Mouse (Mus musculus): Measurements from ENCODE around the gene Sik3.

The Sik3 gene

GRCm38 (mm10) chr9:46184542-46184941, 171.9 kb downstream of the Sik3 start:
- intact Hi-C loops (cut with DNase I): no loop called here

- intact Hi-C loops (cut with DNase I): no loop called here
Measured at GRCm38 (mm10) chr9:46185191-46185590, 172.6 kb downstream of the Sik3 start.

DNA sequence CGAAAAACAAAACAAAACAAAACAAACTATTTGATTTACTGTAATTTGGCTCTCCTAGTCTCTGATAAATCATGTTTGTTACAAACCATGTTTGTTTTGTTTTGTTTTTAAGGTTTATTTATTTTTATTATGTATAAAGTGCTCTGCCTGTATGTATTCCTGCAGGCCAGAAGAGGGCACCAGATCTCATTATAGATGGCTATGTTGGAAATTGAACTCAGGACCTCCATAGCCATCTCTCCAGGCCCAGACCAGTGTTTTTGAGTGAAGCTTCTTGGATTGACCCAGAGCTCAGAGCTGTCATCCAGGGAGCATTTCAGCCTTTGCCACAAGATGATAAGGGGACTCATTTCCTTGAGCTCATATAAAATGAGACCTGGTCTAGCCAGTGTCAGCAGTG, 173.8 kb downstream of the Sik3 start:
- intact Hi-C loops (cut with DNase I): no loop called here

- intact Hi-C loops (cut with DNase I): no loop called here
Measured at GRCm38 (mm10) chr9:46188370-46188769, 175.8 kb downstream of the Sik3 start.

GRCm38 (mm10) chr9:46188956-46189355, 176.3 kb downstream of the Sik3 start:
- intact Hi-C loops (cut with DNase I): no loop called here

DNA sequence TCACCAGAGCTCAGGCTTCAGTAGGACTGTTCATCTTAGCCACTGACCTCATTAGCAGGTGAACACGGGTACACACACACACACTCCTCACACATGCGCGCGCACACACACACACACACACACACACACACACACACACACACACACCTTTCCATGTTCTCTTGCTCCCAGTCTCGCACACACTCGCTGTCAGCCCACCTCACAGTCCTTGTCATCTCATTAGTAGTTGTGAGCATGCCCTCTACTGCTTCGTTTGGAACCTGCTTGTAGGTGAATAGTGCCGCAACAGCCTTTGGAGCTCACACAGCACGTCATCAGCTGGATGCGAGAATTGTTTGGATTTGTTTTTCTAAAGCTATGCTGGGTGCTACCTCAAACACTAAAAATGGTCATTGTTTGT, 176.8 kb downstream of the Sik3 start:
- intact Hi-C loops (cut with DNase I): no loop called here

GRCm38 (mm10) chr9:46191234-46191633, 178.6 kb downstream of the Sik3 start:
- intact Hi-C loops (cut with DNase I): loop anchor here (2.0 to 10.0 kb wide), 2 partner anchors 54 to 182 kb away; partner anchors contain the start of gene Apoa4

- intact Hi-C loops (cut with DNase I): loop anchor here (2.0 to 10.0 kb wide), 3 partner anchors 53 to 189 kb away; partner anchors contain the start of gene Apoa4
Measured at GRCm38 (mm10) chr9:46191644-46192043, 179.0 kb downstream of the Sik3 start.

GRCm38 (mm10) chr9:46192642-46193041, 180.0 kb downstream of the Sik3 start:
- intact Hi-C loops (cut with DNase I): loop anchor here (2.0 to 10.0 kb wide), 2 partner anchors 52 to 190 kb away; partner anchors contain the start of gene Apoa4

GRCm38 (mm10) chr9:46194809-46195208, 182.2 kb downstream of the Sik3 start:
- intact Hi-C loops (cut with DNase I): loop anchor here (10.0 kb wide), 1 partner anchor 50 kb away; the partner anchor contains the start of gene Apoa4

DNA sequence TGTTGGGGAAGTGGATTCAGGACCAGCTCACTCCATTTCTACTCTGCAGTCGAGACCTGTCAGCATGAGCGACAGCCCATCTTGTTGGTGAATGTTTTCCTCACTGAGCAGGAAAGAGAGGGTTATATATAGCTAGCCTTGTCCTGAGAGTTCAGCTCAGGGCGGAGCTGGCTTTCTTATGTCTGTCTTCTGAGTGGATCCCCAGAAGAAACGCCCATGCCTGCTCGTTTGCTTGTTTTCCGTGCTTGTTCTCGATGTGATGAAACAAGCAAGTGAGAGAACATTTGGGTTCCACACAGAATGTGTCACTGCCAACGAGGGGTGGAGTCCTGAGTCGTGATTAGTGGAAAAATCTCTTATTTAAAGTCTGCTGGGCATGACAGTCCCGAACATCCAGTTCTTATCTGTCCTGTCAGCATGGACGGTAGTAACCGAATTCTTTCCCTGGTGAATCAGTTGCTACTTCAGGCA, 184.1 kb downstream of the Sik3 start:
- intact Hi-C loops (cut with DNase I): loop anchor here (10.0 kb wide), 1 partner anchor 48 kb away; the partner anchor contains the start of gene Apoa4

GRCm38 (mm10) chr9:46198461-46198860, 185.8 kb downstream of the Sik3 start:
- intact Hi-C loops (cut with DNase I): loop anchor here (10.0 kb wide), 1 partner anchor 46 kb away; the partner anchor contains the start of gene Apoa4

- intact Hi-C loops (cut with DNase I): loop anchor here (10.0 kb wide), 1 partner anchor 46 kb away; the partner anchor contains the start of gene Apoa4
Measured at GRCm38 (mm10) chr9:46198936-46199335, 186.3 kb downstream of the Sik3 start.

DNA sequence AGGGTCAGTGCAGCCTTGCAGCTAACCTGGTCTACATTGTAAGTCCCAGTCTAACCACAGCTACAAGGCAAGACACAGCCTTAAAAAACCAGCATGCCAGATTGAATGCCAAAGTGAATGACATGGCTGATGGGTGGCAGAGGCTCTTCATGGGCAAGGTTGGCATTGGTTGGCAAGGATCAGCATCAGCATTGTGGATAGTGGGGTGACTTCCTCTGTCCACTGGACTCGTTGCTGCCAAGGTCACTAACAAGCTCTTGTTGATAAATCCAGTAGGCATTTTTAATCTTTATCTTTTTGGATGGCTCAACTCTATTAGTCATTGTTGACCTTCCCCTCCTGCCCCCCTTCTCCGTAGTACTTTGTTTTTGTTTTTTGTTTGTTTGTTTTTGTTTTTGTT, 187.0 kb downstream of the Sik3 start:
- intact Hi-C loops (cut with DNase I): loop anchor here (10.0 kb wide), 1 partner anchor 45 kb away; the partner anchor contains the start of gene Apoa4

DNA sequence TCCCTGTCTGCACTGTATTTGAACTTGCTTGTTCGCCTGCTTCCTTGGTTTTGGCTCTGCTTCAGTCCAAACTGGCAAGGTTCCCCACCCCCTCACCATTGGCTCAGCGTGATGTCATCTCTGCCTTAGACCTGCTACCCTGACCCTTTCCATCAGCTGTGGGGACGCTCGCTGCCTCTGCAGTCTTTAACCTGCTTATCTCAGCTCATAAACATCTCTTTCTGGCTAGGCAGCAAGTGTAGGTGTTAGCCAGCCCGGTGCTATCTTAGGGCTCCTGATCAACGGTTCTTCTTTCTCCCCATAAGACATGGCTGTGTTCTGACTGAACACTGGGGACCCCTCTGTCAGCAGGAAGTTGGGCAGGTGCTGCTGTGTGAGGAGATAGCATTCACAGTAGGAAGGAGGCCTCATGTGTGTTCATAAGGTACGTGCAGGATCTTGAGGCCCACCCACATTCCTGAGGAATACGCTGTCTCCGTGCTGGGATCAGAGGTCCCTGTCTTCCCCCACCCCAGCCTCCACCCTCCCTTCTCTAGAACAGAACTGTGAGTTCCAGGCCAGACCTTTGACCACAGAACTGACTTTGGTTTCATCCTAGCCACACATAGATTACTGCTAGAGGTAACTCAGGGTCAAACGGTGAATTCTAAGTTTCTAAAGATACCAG, 194.3 kb downstream of the Sik3 start:
- intact Hi-C loops (cut with DNase I): no loop called here

GRCm38 (mm10) chr9:46207501-46207869, 194.9 kb downstream of the Sik3 start:
- intact Hi-C loops (cut with DNase I): no loop called here

- intact Hi-C loops (cut with DNase I): no loop called here
Measured at GRCm38 (mm10) chr9:46208401-46208974, 195.9 kb downstream of the Sik3 start.

DNA sequence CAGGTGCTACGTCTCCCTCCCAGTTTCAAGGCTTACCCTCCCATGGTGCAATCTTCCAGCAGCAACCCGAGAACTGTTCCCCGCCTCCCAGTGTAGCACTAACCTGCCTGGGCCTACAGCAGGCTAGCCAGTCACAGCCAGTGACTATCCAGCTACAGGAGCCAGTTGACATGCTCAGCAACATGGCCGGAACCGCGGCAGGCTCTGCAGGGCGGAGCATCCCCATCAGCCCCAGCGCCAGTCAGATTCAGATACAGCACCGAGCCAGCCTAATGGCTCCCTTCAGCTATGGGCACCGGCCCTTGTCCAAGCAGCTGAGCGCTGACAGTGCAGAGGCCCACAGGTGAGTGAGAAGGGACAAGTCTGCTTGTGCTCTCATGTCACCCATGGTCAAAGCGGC, 197.9 kb downstream of the Sik3 start:
- intact Hi-C loops (cut with DNase I): no loop called here

GRCm38 (mm10) chr9:46214276-46214675, 201.7 kb downstream of the Sik3 start:
- intact Hi-C loops (cut with DNase I): no loop called here

DNA sequence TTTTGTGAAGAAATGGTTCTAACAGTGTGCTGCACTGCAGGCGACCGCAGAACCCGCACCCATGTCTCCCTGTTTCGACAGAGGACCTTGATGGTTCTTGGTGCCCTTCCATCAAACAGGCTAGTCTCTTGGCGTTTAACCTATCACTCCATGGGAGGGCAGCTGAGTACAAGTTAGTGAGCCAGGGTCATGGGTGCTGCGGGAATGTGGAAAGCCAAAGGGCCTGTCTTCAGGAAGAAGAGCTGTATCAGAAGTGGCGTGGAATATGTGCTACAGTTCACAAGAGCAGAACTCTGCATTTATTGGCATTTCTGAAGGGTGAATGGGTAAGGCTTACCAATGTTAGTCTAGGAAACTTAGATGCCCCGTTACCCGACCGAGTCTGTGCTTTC, 202.3 kb downstream of the Sik3 start:
- intact Hi-C loops (cut with DNase I): no loop called here

DNA sequence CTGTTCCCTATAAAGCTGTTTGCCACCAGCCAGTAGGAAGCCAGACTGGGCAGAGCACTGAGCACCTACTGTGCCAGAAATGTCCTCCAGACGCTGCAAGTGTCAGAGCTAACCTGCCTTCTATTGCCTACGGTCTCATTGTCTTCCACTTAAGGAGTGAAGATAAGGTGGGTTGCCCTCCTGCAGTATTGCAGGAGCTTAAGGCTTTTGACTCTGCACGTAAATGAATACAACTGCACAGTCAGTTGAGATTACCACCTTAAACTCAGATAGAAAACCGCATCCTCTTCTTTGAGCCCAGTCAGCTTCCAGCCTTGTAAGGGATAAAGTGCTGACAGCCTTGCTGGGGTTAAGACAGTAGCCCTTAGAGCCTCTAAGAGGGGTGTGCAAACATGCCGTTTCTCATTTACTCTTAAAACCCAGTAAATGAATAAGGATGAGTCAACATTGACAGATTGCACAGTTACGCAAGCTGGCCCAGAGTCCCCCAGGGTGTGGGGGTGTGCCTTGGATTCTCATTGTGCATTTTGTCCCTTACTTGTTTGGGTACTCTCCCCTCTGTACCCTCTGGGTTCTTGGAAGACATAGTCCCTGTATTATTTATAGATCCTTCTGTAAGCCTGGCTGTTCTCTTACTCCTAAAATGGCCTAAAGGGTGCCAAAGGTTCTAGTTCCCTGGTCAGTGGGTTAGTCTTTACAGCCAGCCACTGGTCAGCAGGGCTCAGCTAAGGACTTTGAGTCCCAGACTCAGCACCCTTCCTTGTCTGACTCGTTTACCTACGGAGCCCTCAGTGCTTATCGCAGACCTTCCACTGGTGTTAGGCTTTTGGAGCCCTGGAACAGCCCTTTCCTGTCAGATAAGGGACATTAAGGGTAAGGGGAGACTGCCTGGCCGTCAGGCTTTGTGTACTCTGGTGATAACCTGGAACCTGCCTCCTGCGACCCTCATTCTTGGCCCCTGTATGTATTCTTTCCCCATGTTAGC, 203.0 kb downstream of the Sik3 start:
- intact Hi-C loops (cut with DNase I): no loop called here

All from adrenal gland (tissue).